Mouse (Mus musculus): Measurements from ENCODE around the gene Sult6b2. TPM values are rescaled to one million over a fixed set of nuclear protein-coding genes. Genes with fewer than 3 reads are reported as not detected.

Gene Sult6b2
- polyA plus RNA-seq, 1 experiment: not detected

DNA sequence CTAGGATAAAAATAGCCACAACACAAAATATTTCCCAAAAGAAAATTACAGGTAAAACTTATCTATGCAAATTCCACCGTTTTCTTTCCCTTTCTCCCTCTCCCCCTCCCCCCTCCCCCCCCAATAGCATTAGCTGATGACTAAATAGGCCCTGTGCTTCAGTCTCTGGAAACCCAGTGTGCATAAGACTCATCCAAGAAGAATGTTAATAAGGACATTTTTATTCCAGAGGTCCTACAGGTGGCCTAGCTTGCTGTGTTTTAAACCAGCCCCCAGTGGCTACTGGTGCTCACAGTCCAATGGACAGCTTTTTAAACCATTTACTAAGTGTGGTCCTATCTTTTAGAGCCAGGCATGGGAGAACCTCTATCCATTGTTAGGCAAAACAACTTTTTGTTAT lies 6.3 kb downstream of the Sult6b2 start:
- Histone ChIP-seq H3K4me3 (ENCODE audit: insufficient read depth, low read length) (no peak overlapping the region), H3K4me1 (ENCODE audit: control insufficient read depth, insufficient read depth, low read length) (no peaks in the 10 kb centered on the region; the same call in 1 of the 2 replicates), H3K27ac (ENCODE audit: insufficient read depth, low read depth, low read length) (no peak overlapping the region)
- TF ChIP-seq POLR2A (IDR thresholded peaks at IDR 0.05; ENCODE audit: borderline replicate concordance, low read depth, low read length) (no peak), CTCF (IDR thresholded peaks at IDR 0.05; ENCODE audit: low read depth, low read length) (no peak)

DNA sequence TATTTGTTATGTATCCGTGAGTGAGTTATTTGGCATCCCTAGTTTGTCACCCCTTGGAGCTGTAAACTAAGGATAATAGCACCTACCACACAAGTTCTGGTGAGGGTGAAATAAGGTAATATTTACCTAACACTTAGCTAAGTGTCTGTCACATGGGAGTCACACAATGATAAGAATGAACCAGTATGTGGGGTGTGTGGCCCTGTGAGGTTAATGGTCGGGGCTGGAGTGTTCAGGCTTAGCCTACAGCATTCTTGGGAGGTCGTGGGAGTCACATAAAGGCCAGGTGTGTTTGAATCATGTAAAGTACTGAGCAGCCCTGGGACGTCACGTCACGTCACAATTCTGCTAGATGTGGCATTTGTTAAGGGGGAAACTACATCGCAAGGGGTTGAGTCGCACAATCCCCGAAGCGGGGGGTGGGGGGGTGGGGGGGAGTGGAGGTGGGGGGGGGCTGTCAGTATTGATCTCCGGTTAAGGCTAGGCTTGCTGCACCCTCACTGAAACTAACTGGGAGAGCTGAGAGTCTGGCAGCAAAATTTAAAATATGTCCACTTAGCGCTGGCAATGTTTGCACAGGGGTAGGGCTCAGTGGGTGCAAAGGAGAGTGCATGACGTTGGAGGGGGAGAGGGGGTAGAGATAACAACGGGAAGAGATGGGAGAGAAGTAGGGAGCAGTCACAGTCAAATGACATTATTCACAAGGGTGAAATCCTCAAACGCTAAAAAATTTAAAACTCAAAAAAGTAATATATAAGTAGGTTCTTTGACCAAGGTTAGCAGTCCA lies 8.5 kb downstream of the Sult6b2 start:
- H3K4me1 ChIP-seq (ENCODE audit: control insufficient read depth, insufficient read depth, low read length): peaks cover 2% of the 10 kb centered on the region
- H3K27ac ChIP-seq (ENCODE audit: insufficient read depth, low read depth, low read length): no peak overlapping the region
- no peak overlapping the region for H3K4me3 ChIP-seq (ENCODE audit: insufficient read depth, low read length)
- no peak for TF ChIP-seq CTCF (IDR thresholded peaks at IDR 0.05; ENCODE audit: low read depth, low read length)
- TF ChIP-seq POLR2A (IDR thresholded peaks at IDR 0.05; ENCODE audit: borderline replicate concordance, low read depth, low read length): no peak

- H3K4me3 ChIP-seq (ENCODE audit: insufficient read depth, low read length): no peak overlapping the region
- peaks cover 2% of the 10 kb centered on the region for H3K4me1 ChIP-seq (ENCODE audit: control insufficient read depth, insufficient read depth, low read length)
- no peak for TF ChIP-seq POLR2A (IDR thresholded peaks at IDR 0.05; ENCODE audit: borderline replicate concordance, low read depth, low read length)
- TF ChIP-seq CTCF (IDR thresholded peaks at IDR 0.05; ENCODE audit: low read depth, low read length): no peak
- no peak overlapping the region for H3K27ac ChIP-seq (ENCODE audit: insufficient read depth, low read depth, low read length)
Observed at GRCm38 (mm10) chr6:142795087-142795486, 9.2 kb downstream of the Sult6b2 start.

DNA sequence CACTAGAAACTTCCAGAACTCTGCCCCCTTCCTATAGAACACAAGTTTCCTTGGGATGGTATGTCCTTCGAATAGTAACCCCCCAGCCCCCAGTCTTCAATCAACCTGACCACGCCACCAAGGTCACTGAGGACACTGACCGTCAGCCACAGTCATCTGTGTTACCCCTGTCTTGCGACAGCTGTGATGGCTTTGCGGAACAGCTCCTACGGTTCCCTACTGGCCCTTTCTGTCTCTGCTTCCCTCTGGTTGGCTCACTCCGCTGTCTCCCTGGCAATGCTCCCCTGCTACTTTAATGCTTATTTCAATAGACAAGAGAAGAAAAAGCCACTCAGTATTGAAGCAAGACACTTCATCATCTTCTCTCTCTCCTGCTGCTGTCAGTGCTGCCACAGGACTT lies 10.8 kb downstream of the Sult6b2 start:
- H3K4me1 ChIP-seq (ENCODE audit: control insufficient read depth, insufficient read depth, low read length): peaks cover 2% of the 10 kb centered on the region; the same call in 1 of the 2 replicates
- TF ChIP-seq POLR2A (IDR thresholded peaks at IDR 0.05; ENCODE audit: borderline replicate concordance, low read depth, low read length) (no peak), CTCF (IDR thresholded peaks at IDR 0.05; ENCODE audit: low read depth, low read length) (no peak)

GRCm38 (mm10) chr6:142792241-142792968 lies 11.9 kb downstream of the Sult6b2 start:
- peaks cover 2% of the 10 kb centered on the region; the same call in 1 of the 2 replicates for H3K4me1 ChIP-seq (ENCODE audit: control insufficient read depth, insufficient read depth, low read length)
- no peak overlapping the region for H3K27ac ChIP-seq (ENCODE audit: insufficient read depth, low read depth, low read length)
- no peak for TF ChIP-seq CTCF (IDR thresholded peaks at IDR 0.05; ENCODE audit: low read depth, low read length)
- no peak for TF ChIP-seq POLR2A (IDR thresholded peaks at IDR 0.05; ENCODE audit: borderline replicate concordance, low read depth, low read length)
- no peak overlapping the region for H3K4me3 ChIP-seq (ENCODE audit: insufficient read depth, low read length)

More for the DNA sequence above, 10.8 kb downstream of the Sult6b2 start:
- no peak overlapping the region for H3K4me3 ChIP-seq (ENCODE audit: insufficient read depth, low read length)
- no peak overlapping the region for H3K27ac ChIP-seq (ENCODE audit: insufficient read depth, low read depth, low read length)

DNA sequence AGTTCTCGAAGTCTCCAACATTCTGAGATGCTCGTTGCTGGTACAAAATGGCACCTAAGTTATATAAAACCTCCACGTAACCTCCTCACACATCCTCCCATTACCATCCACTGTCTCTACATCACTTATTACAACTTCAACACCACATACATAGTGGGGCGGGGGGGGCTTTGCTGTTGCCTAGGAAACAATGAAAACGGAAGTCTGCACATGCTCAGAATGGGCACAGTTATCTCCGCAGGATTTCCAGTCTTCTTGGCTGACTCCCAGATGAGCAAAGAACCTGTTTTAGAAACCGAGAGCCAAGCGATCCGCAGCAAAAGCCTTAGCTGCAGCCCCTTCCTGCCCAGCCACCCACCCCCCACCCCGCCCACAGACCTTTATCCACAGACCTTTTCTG lies 14.6 kb downstream of the Sult6b2 start:
- Histone ChIP-seq H3K4me3 (ENCODE audit: insufficient read depth, low read length) (no peak overlapping the region), H3K4me1 (ENCODE audit: control insufficient read depth, insufficient read depth, low read length) (peaks cover 2% of the 10 kb centered on the region; the same call in 1 of the 2 replicates), H3K27ac (ENCODE audit: insufficient read depth, low read depth, low read length) (no peak overlapping the region)
- TF ChIP-seq POLR2A (IDR thresholded peaks at IDR 0.05; ENCODE audit: borderline replicate concordance, low read depth, low read length) (no peak), CTCF (IDR thresholded peaks at IDR 0.05; ENCODE audit: low read depth, low read length) (no peak)

DNA sequence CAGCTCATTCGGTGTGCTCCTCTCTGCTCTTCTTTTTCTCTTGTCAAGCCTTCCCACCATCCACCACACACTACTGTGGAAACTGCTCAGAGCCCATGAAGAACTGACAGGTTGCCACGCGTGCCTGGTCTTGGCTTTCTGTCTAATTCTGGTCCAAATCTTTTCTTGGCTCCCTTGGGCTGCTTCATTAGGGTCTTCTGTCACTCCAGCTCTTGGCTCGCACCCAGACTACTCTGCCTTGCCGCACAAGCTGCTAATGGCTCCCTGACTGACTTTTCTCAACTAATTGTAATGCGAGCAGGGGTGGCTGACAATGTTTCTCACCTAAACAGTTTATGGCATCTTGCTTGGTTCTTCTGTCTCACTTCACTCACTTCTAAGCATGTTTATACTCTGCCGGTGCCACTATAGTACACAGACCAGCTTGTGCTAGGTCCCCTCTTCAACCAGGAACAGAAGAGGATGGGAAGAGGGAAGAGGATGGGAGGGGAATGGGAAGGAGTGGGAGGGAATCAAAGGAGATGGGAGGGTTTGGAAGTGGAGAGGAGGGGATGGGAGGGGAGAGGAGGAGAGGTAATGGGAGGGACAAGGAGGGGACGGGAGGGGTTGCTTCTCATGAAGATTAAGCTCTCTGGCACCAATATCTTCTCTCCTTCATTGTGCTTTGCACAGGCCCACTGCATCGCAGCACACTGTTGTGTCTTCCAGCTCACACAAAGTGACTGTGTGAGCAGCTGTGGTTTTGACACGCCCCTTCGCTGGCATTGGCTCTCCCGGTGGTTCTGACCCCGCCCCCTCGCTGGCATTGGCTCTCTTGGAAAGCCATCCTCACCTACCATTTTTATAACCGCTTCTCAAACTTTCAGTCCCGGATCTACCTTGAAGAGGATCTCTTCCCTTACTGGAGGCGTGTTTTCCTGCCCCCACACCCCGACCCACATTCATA lies 16.0 kb downstream of the Sult6b2 start:
- Histone ChIP-seq H3K27ac (ENCODE audit: insufficient read depth, low read depth, low read length) (no peak overlapping the region), H3K4me1 (ENCODE audit: control insufficient read depth, insufficient read depth, low read length) (peaks cover 2% of the 10 kb centered on the region; the same call in 1 of the 2 replicates), H3K4me3 (ENCODE audit: insufficient read depth, low read length) (no peak overlapping the region)
- TF ChIP-seq POLR2A (IDR thresholded peaks at IDR 0.05; ENCODE audit: borderline replicate concordance, low read depth, low read length) (no peak), CTCF (IDR thresholded peaks at IDR 0.05; ENCODE audit: low read depth, low read length) (no peak)

GRCm38 (mm10) chr6:142786106-142786505 lies 18.2 kb downstream of the Sult6b2 start:
- Histone ChIP-seq H3K27ac (ENCODE audit: insufficient read depth, low read depth, low read length) (no peak overlapping the region), H3K4me1 (ENCODE audit: control insufficient read depth, insufficient read depth, low read length) (peaks cover 5% of the 10 kb centered on the region), H3K4me3 (ENCODE audit: insufficient read depth, low read length) (no peak overlapping the region)
- no peak for TF ChIP-seq CTCF (IDR thresholded peaks at IDR 0.05; ENCODE audit: low read depth, low read length)
- TF ChIP-seq POLR2A (IDR thresholded peaks at IDR 0.05; ENCODE audit: borderline replicate concordance, low read depth, low read length): no peak

- peaks cover 5% of the 10 kb centered on the region for H3K4me1 ChIP-seq (ENCODE audit: control insufficient read depth, insufficient read depth, low read length)
- H3K27ac ChIP-seq (ENCODE audit: insufficient read depth, low read depth, low read length): no peak overlapping the region
- TF ChIP-seq CTCF (IDR thresholded peaks at IDR 0.05; ENCODE audit: low read depth, low read length): no peak
- TF ChIP-seq POLR2A (IDR thresholded peaks at IDR 0.05; ENCODE audit: borderline replicate concordance, low read depth, low read length): no peak
- no peak overlapping the region for H3K4me3 ChIP-seq (ENCODE audit: insufficient read depth, low read length)
Observed at GRCm38 (mm10) chr6:142785343-142785742, 19.0 kb downstream of the Sult6b2 start.

All from bone marrow macrophage, adult 2 months (primary cell).